Mouse (Mus musculus) MEL (cell line): ENCODE results near the gene Sez6l. TPM values are rescaled to one million over a fixed set of nuclear protein-coding genes. Genes with fewer than 3 reads are reported as not detected.

Source experiments
- DNase-seq: peaks from one replicate; pipeline ENCODE4 v3.0.0; 2011; ENCODE audit warnings: low read depth, low spot score
- H3K27ac ChIP-seq: 2 replicates; pipeline ENCODE4 v1.5.1; 2012; ENCODE audit warnings: low read depth, mild to moderate bottlenecking, control low read depth, low read length, moderate library complexity; ENCODE audit not compliant: control insufficient read depth
- H3K27me3 ChIP-seq, 2 experiments: fragments of 150-350 bp in 1 of 2; sonication (generic) in 1 of 2; 2 replicates each; pipeline ENCODE4 v1.6.1; 2012; ENCODE audit warnings: low read length in 2 of 2, mild to moderate bottlenecking in 2 of 2, improper control_type of control experiment in 1 of 2, moderate library complexity in 1 of 2; ENCODE audit not compliant: insufficient read depth in 2 of 2, control insufficient read depth in 1 of 2
- H3K36me3 ChIP-seq, 2 experiments: 2 replicates each; pipeline ENCODE4 v1.6.1; 2012 to 2014; ENCODE audit warnings: low read length in 2 of 2, improper control_type of control experiment in 1 of 2, inconsistent platforms in 1 of 2, mild to moderate bottlenecking in 1 of 2; ENCODE audit not compliant: insufficient read depth in 2 of 2, control insufficient read depth in 1 of 2
- H3K4me1 ChIP-seq, 2 experiments: fragments of 150-350 bp in 1 of 2; sonication (generic) in 1 of 2; 2 replicates each; pipeline ENCODE4 v1.6.1; 2012; ENCODE audit warnings: low read length in 2 of 2, improper control_type of control experiment in 1 of 2, mild to moderate bottlenecking in 1 of 2; ENCODE audit not compliant: insufficient read depth in 2 of 2, control insufficient read depth in 1 of 2
- H3K4me3 ChIP-seq, 2 experiments: fragments of 150-350 bp in 1 of 2; sonication (generic) in 1 of 2; 2 replicates each; pipeline ENCODE4 v1.5.1; 2012; ENCODE audit warnings: low read depth in 2 of 2, low read length in 2 of 2, mild to moderate bottlenecking in 2 of 2, moderate library complexity in 2 of 2, control low read depth in 1 of 2, improper control_type of control experiment in 1 of 2; ENCODE audit not compliant: control insufficient read depth in 1 of 2, insufficient read depth in 1 of 2
- H3K79me2 ChIP-seq: 2 replicates; pipeline ENCODE4 v1.6.1; 2012; ENCODE audit warnings: mild to moderate bottlenecking, low read length, moderate library complexity; ENCODE audit not compliant: control insufficient read depth, poor library complexity, insufficient read depth
- H3K9ac ChIP-seq: 2 replicates; pipeline ENCODE4 v1.6.1; 2012; ENCODE audit warnings: low read depth, mild to moderate bottlenecking, control low read depth, low read length, moderate library complexity; ENCODE audit not compliant: control insufficient read depth, poor library complexity, severe bottlenecking
- H3K9me3 ChIP-seq: fragments of 150-350 bp; sonication (generic); replicated peaks from 2 replicates; pipeline ENCODE4 v1.6.1; 2012; ENCODE audit warnings: mild to moderate bottlenecking, low read length, improper control_type of control experiment, moderate library complexity; ENCODE audit not compliant: insufficient read depth
- CHD2 ChIP-seq: IDR thresholded peaks from 2 replicates; pipeline ENCODE4 v1.6.1; 2011; ENCODE audit warnings: low read length, improper control_type of control experiment
- CTCF ChIP-seq, 3 experiments: IDR thresholded peaks in 2 of 3; conservative IDR thresholded peaks in 1 of 3; 2 replicates each; pipeline ENCODE4 v1.5.1; 2011 to 2012; ENCODE audit warnings: low read length in 3 of 3, low read depth in 2 of 3, mild to moderate bottlenecking in 2 of 3, improper control_type of control experiment in 1 of 3, inconsistent platforms in 1 of 3, mixed read lengths in 1 of 3, moderate library complexity in 1 of 3; ENCODE audit not compliant: control insufficient read depth in 1 of 3, insufficient read depth in 1 of 3, poor library complexity in 1 of 3, severe bottlenecking in 1 of 3
- E2F4 ChIP-seq: IDR thresholded peaks from 2 replicates; pipeline ENCODE4 v1.6.1; 2011; ENCODE audit warnings: low read depth, low read length, improper control_type of control experiment, borderline replicate concordance
- ELF1 ChIP-seq: IDR thresholded peaks from 2 replicates; pipeline ENCODE4 v1.6.1; 2014; ENCODE audit warnings: low read depth, mild to moderate bottlenecking, inconsistent platforms, low read length, improper control_type of control experiment, moderate library complexity
- GATA1 ChIP-seq: IDR thresholded peaks from 2 replicates; pipeline ENCODE4 v1.6.1; 2011; ENCODE audit warnings: low read depth, low read length, improper control_type of control experiment
- HCFC1 ChIP-seq: IDR thresholded peaks from 2 replicates; pipeline ENCODE4 v1.6.1; 2012; ENCODE audit warnings: low read depth, mild to moderate bottlenecking, inconsistent platforms, low read length, improper control_type of control experiment, moderate library complexity
- KAT2A ChIP-seq: conservative IDR thresholded peaks from 2 replicates; pipeline ENCODE4 v1.6.1; 2012; ENCODE audit warnings: low read depth, low read length, improper control_type of control experiment, inconsistent platforms
- MAFK ChIP-seq: IDR thresholded peaks from 2 replicates; pipeline ENCODE4 v1.6.1; 2011; ENCODE audit warnings: low read depth, mild to moderate bottlenecking, low read length, improper control_type of control experiment, borderline replicate concordance
- MEF2A ChIP-seq: IDR thresholded peaks from 2 replicates; pipeline ENCODE4 v1.6.1; 2014; ENCODE audit warnings: low read depth, mild to moderate bottlenecking, inconsistent platforms, low read length, improper control_type of control experiment; ENCODE audit not compliant: poor library complexity, insufficient replicate concordance, severe bottlenecking; ENCODE audit errors: extremely low read depth
- MYB ChIP-seq: IDR thresholded peaks from 2 replicates; pipeline ENCODE4 v1.6.1; 2011; ENCODE audit warnings: mild to moderate bottlenecking, low read depth, low read length, improper control_type of control experiment
- MYC ChIP-seq: IDR thresholded peaks from 2 replicates; pipeline ENCODE4 v1.6.1; 2011; ENCODE audit warnings: low read depth, mild to moderate bottlenecking, low read length, improper control_type of control experiment, moderate library complexity
- NRF1 ChIP-seq: IDR thresholded peaks from 2 replicates; pipeline ENCODE4 v1.6.1; 2014; ENCODE audit warnings: low read depth, mild to moderate bottlenecking, inconsistent platforms, low read length, improper control_type of control experiment, moderate library complexity; ENCODE audit not compliant: poor library complexity, insufficient read depth, severe bottlenecking
- POLR2A ChIP-seq, 2 experiments: IDR thresholded peaks; 2 replicates each; pipeline ENCODE4 v1.6.1; 2011 to 2012; ENCODE audit warnings: low read length in 2 of 2, mild to moderate bottlenecking in 2 of 2, control low read depth in 1 of 2, improper control_type of control experiment in 1 of 2, low read depth in 1 of 2, moderate library complexity in 1 of 2; ENCODE audit not compliant: control insufficient read depth in 1 of 2, insufficient read depth in 1 of 2, poor library complexity in 1 of 2
- POLR2AphosphoS5 ChIP-seq: IDR thresholded peaks from 2 replicates; pipeline ENCODE4 v1.6.1; 2012; ENCODE audit warnings: low read depth, borderline replicate concordance, mild to moderate bottlenecking, inconsistent platforms, low read length, moderate library complexity, mixed read lengths
- RCOR1 ChIP-seq: IDR thresholded peaks from 2 replicates; pipeline ENCODE4 v1.6.1; 2012; ENCODE audit warnings: low read depth, mild to moderate bottlenecking, inconsistent platforms, low read length, improper control_type of control experiment
- SIN3A ChIP-seq: IDR thresholded peaks from 2 replicates; pipeline ENCODE4 v1.6.1; 2012; ENCODE audit warnings: low read length, improper control_type of control experiment, inconsistent platforms
- SMC3 ChIP-seq: IDR thresholded peaks from 2 replicates; pipeline ENCODE4 v1.6.1; 2011; ENCODE audit warnings: low read depth, low read length, improper control_type of control experiment
- TAL1 ChIP-seq: IDR thresholded peaks from 2 replicates; pipeline ENCODE4 v1.6.1; 2012; ENCODE audit warnings: mild to moderate bottlenecking, inconsistent platforms, low read length, moderate library complexity, mixed read lengths
- TBP ChIP-seq: IDR thresholded peaks from 2 replicates; pipeline ENCODE4 v1.8.0; 2011; ENCODE audit warnings: low read depth, low read length, improper control_type of control experiment
- TCF12 ChIP-seq: IDR thresholded peaks from 2 replicates; pipeline ENCODE4 v1.6.1; 2014; ENCODE audit warnings: low read depth, mild to moderate bottlenecking, inconsistent platforms, low read length, improper control_type of control experiment, moderate library complexity
- USF2 ChIP-seq, 2 experiments: IDR thresholded peaks; 2 replicates each; pipeline ENCODE4 v1.6.1; 2011 to 2012; ENCODE audit warnings: improper control_type of control experiment in 2 of 2, low read length in 2 of 2, borderline replicate concordance in 1 of 2, inconsistent platforms in 1 of 2, low read depth in 1 of 2, mild to moderate bottlenecking in 1 of 2; ENCODE audit not compliant: insufficient read depth in 1 of 2
- ZKSCAN1 ChIP-seq: IDR thresholded peaks from 2 replicates; pipeline ENCODE4 v1.6.1; 2012; ENCODE audit warnings: low read depth, mild to moderate bottlenecking, inconsistent platforms, low read length, improper control_type of control experiment, moderate library complexity
- ZMIZ1 ChIP-seq: IDR thresholded peaks from 2 replicates; pipeline ENCODE4 v1.6.1; 2012; ENCODE audit warnings: low read depth, mild to moderate bottlenecking, inconsistent platforms, low read length, improper control_type of control experiment, moderate library complexity
- ZNF384 ChIP-seq: IDR thresholded peaks from 2 replicates; pipeline ENCODE4 v1.6.1; 2012; ENCODE audit warnings: low read depth, mild to moderate bottlenecking, inconsistent platforms, low read length, improper control_type of control experiment
- polyA plus RNA-seq, 2 experiments: library from polyadenylated mRNA; stranded (reverse) in 1 of 2; unstranded in 1 of 2; fragments of >175 nt in 1 of 2; fragments of >200 nt in 1 of 2; gene quantifications; 2 replicates each; pipeline versions ENCODE4 v1.2.1 to v1.2.4; 2012; ENCODE audit warnings: low replicate concordance in 2 of 2, low read depth in 1 of 2; ENCODE audit not compliant: insufficient read length in 2 of 2, insufficient read depth in 1 of 2, missing spikeins in 1 of 2
- total RNA-seq: library from RNA; depleted of rRNA; stranded (reverse); fragments of 300-350 nt; gene quantifications from 2 replicates; pipeline ENCODE4 v1.2.3, GENCODE M21; 2012

Sez6l gene
- total and polyA plus RNA-seq, 3 experiments, result not detected

- Histone ChIP-seq H3K79me2 (no peaks in the 10 kb centered on the region), H3K9ac (no peak overlapping the region), H3K4me1 (no peaks in the 10 kb centered on the region), H3K27me3 (no peaks in the 10 kb centered on the region), H3K27ac (no peak overlapping the region), H3K36me3 (no peaks in the 10 kb centered on the region), H3K4me3 (no peak overlapping the region), H3K9me3 (no peaks in the 10 kb centered on the region)
- DNase-seq, result no peak
- TF ChIP-seq SMC3, result no peak
Observed at GRCm38 (mm10) chr5:112531111-112531510, 45.9 kb downstream of the Sez6l start.

GRCm38 (mm10) chr5:112526936-112527335 is 50.0 kb downstream of the Sez6l start:
- no peaks in the 10 kb centered on the region for H3K9me3 ChIP-seq
- no peaks in the 10 kb centered on the region for H3K27me3 ChIP-seq
- no peaks in the 10 kb centered on the region for H3K36me3 ChIP-seq
- H3K4me1 ChIP-seq, result no peaks in the 10 kb centered on the region
- H3K9ac ChIP-seq, result no peak overlapping the region
- DNase-seq, result no peak
- no peak for TF ChIP-seq E2F4
- no peak for TF ChIP-seq KAT2A
- no peak for TF ChIP-seq GATA1
- no peak for TF ChIP-seq USF2 (IDR thresholded peaks at IDR 0.05; ENCODE audit: borderline replicate concordance in 1 of 2, insufficient read depth in 1 of 2, low read depth in 1 of 2, low read length in 2 of 2)
- no peak for TF ChIP-seq ZMIZ1
- no peak for TF ChIP-seq SIN3A
- TF ChIP-seq POLR2A (IDR thresholded peaks at IDR 0.05; ENCODE audit: control insufficient read depth in 1 of 2, insufficient read depth in 1 of 2, low read depth in 1 of 2, low read length in 2 of 2, poor library complexity in 1 of 2), result no peak
- no peak for TF ChIP-seq NRF1
- no peak for TF ChIP-seq ZKSCAN1
- no peak for TF ChIP-seq POLR2AphosphoS5
- no peak for TF ChIP-seq MYC
- no peak for TF ChIP-seq MYB
- TF ChIP-seq TAL1, result no peak
- TF ChIP-seq TBP, result no peak
- TF ChIP-seq, all 39 proteins: peak for 0
- H3K27ac ChIP-seq, result no peak overlapping the region
- no peak overlapping the region for H3K4me3 ChIP-seq
- no peaks in the 10 kb centered on the region for H3K79me2 ChIP-seq

- H3K9ac ChIP-seq, result no peak overlapping the region
- no peaks in the 10 kb centered on the region for H3K27me3 ChIP-seq
- TF ChIP-seq CHD2, result no peak
- TF ChIP-seq HCFC1, result no peak
- TF ChIP-seq POLR2A (IDR thresholded peaks at IDR 0.05; ENCODE audit: control insufficient read depth in 1 of 2, insufficient read depth in 1 of 2, low read depth in 1 of 2, low read length in 2 of 2, poor library complexity in 1 of 2), result no peak
- TF ChIP-seq MAFK, result no peak
- no peak for TF ChIP-seq RCOR1
- TF ChIP-seq CTCF (IDR thresholded peaks at IDR 0.05 in 2 of 3, conservative IDR thresholded peaks at IDR 0.05 in 1 of 3; ENCODE audit: control insufficient read depth in 1 of 3, insufficient read depth in 1 of 3, low read depth in 2 of 3, low read length in 3 of 3, poor library complexity in 1 of 3, severe bottlenecking in 1 of 3), result no peak
- TF ChIP-seq GATA1, result no peak
- TF ChIP-seq TCF12, result no peak
- no peak for TF ChIP-seq ELF1
- no peak for TF ChIP-seq MEF2A
- TF ChIP-seq NRF1, result no peak
- no peak for TF ChIP-seq ZNF384
- H3K36me3 ChIP-seq, result no peaks in the 10 kb centered on the region
- no peaks in the 10 kb centered on the region for H3K4me1 ChIP-seq
- H3K27ac ChIP-seq, result no peak overlapping the region
- no peak overlapping the region for H3K4me3 ChIP-seq
- no peak for DNase-seq
- no peaks in the 10 kb centered on the region for H3K79me2 ChIP-seq
- no peaks in the 10 kb centered on the region for H3K9me3 ChIP-seq
Observed at GRCm38 (mm10) chr5:112526435-112526834, 50.5 kb downstream of the Sez6l start.
